Mouse (Mus musculus) B cell, adult 67 days (primary cell): ENCODE measurements around the gene Gad1. TPM values are rescaled to one million over a fixed set of nuclear protein-coding genes. Genes with fewer than 3 reads are reported as not detected.

ENCODE experiments used
- total RNA-seq, 2 experiments: library from RNA; stranded (reverse); gene quantifications; 4 replicates each; pipeline ENCODE4 v1.2.4; 2023

The Gad1 gene
- total RNA-seq, result 10 to 100 TPM; 10.8 to 22.5 TPM

GRCm38 (mm10) chr2:70552772-70553171 lies at the start of gene Gad1:
Gene Gad1, plus strand, starts transcription at chr2:70553072.

GRCm38 (mm10) chr2:70508496-70508895 lies 44.4 kb upstream of the Gad1 start, which contains the start of gene Erich2:
Gene Erich2, plus strand, starts transcription at chr2:70508819.

Other genes with a start within 250 kb of the Gad1 start
- not detected for gene Sp5, start 78.1 kb upstream of the Gad1 start, total RNA-seq
- under 1 TPM in 1 of 2 experiments, not detected in 1; 0.68 TPM for gene Erich2, start 44.3 kb upstream of the Gad1 start, total RNA-seq
- 100 to 1,000 TPM; 119 to 121 TPM for gene Gorasp2, start 108.5 kb downstream of the Gad1 start, total RNA-seq
- gene Gm26558, start 109.0 kb downstream of the Gad1 start, total RNA-seq, result not detected